Mouse (Mus musculus) C2C12 (cell line): ENCODE results near the gene Speg.

Experiments
- CEBPB ChIP-seq: IDR thresholded peaks from one replicate; pipeline ENCODE4 v1.6.1; 2011; ENCODE audit warnings: low read depth, mild to moderate bottlenecking, control low read depth, moderate library complexity
- CTCF ChIP-seq: IDR thresholded peaks from one replicate; pipeline ENCODE4 v1.5.1; 2011; ENCODE audit not compliant: control insufficient read depth, insufficient read depth, insufficient read length
- MAX ChIP-seq: IDR thresholded peaks from one replicate; pipeline ENCODE4 v1.6.1; 2011; ENCODE audit warnings: mild to moderate bottlenecking, control low read depth
- MYOD1 ChIP-seq: IDR thresholded peaks from one replicate; pipeline ENCODE4 v1.6.1; 2011; ENCODE audit warnings: low read depth; ENCODE audit not compliant: control insufficient read depth, insufficient read length
- USF1 ChIP-seq: IDR thresholded peaks from one replicate; pipeline ENCODE4 v1.6.1; 2011; ENCODE audit warnings: low read depth, mild to moderate bottlenecking, control low read depth, moderate library complexity

DNA sequence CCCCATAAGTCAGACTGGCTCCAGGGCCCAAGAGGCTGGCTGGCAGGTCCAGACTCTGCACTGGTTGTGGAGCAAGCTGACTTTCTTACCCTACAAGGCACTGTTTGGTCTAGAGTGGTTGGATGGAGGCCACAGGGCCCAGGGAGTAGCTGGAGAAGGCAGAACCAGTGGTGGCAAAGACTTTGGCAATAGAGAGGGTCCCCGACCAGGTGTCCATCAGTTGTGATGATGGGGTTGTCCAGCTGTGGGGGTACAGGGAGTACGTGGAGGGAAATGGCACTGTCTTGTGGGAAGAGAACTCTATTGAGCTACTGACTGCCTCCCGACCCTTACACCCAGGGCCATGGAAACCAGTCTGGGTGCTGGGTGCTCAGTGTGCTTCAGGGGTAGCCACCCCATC lies 18.7 kb downstream of the Speg start:
- TF ChIP-seq CTCF = no peak
- TF ChIP-seq MAX = no peak
- TF ChIP-seq MYOD1 = no peak
- TF ChIP-seq USF1 = no peak
- no peak for TF ChIP-seq CEBPB
